Mouse (Mus musculus): Measurements from ENCODE around the gene Lamc2. TPM values are rescaled to one million over a fixed set of nuclear protein-coding genes. Genes with fewer than 3 reads are reported as not detected.

The Lamc2 gene
- polyA plus RNA-seq, 1 experiment from 2014 or later, result 0.44 TPM

GRCm38 (mm10) chr1:153100912-153101311 lies 85.3 kb downstream of the Lamc2 start:
- no peak overlapping the region for H3K4me3 ChIP-seq (replicated peaks)
- 55% methylated on average over 9 of the region's 9 CpGs for WGBS
- 0 out of 2 replicates have a peak, but pooled peaks cover 2% of the 10 kb centered on the region for H3K4me1 ChIP-seq (replicated peaks)
- ATAC-seq, result no peak
- no peak overlapping the region for H3K4me2 ChIP-seq (replicated peaks)
- no peak overlapping the region for H3K27ac ChIP-seq
- no peak overlapping the region for H3K9ac ChIP-seq (replicated peaks)
- H3K36me3 ChIP-seq, result peaks cover 10% of the 10 kb centered on the region; the same call in 1 of the 2 replicates
- H3K9me3 ChIP-seq, result no peaks in the 10 kb centered on the region
- 0 out of 2 replicates have a peak, but pooled peaks cover 4% of the 10 kb centered on the region for H3K27me3 ChIP-seq

DNA sequence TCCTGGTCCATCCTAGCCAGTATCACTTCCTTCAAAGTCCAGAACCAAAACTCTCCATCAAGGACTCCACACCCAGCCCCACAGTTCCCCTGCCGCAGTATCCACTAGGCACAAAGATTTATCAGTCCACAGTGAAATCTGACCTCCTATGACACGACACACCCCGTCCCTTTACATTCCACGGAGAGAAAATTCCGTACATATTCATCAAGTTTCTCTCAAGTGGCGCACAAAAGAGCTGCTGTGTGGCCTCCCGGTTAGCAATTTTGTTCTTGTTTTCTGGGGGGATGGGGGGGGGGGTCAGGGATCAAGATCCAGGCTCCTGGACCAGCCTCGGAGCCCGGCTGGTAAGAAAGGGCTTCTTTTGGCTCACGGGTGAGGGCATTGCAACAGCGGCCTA lies 87.7 kb downstream of the Lamc2 start:
- H3K36me3 ChIP-seq, result peaks cover 10% of the 10 kb centered on the region; the same call in 1 of the 2 replicates
- peaks cover 22% of the 10 kb centered on the region for H3K27me3 ChIP-seq
- H3K9me3 ChIP-seq, result no peaks in the 10 kb centered on the region
- H3K4me2 ChIP-seq (replicated peaks), result no peak overlapping the region
- WGBS, result 38% methylated on average over 11 of the region's 11 CpGs
- H3K4me1 ChIP-seq (replicated peaks), result peaks cover 7% of the 10 kb centered on the region; the same call in 1 of the 2 replicates
- H3K9ac ChIP-seq (replicated peaks), result no peak overlapping the region
- no peak overlapping the region for H3K27ac ChIP-seq
- H3K4me3 ChIP-seq (replicated peaks), result no peak overlapping the region
- no peak for ATAC-seq

- no peak overlapping the region for H3K27ac ChIP-seq
- no peaks in the 10 kb centered on the region for H3K9me3 ChIP-seq
- no peak overlapping the region for H3K9ac ChIP-seq (replicated peaks)
- WGBS, result 92% methylated on average over 6 of the region's 6 CpGs
- H3K4me2 ChIP-seq (replicated peaks), result no peak overlapping the region
- peaks cover 8% of the 10 kb centered on the region; the same call in 1 of the 2 replicates for H3K4me1 ChIP-seq (replicated peaks)
- peaks cover 7% of the 10 kb centered on the region; the same call in 1 of the 2 replicates for H3K36me3 ChIP-seq
- no peak for ATAC-seq
- H3K27me3 ChIP-seq, result peaks cover 25% of the 10 kb centered on the region
- H3K4me3 ChIP-seq (replicated peaks), result no peak overlapping the region
Observed at GRCm38 (mm10) chr1:153097017-153097675, 89.1 kb downstream of the Lamc2 start.

GRCm38 (mm10) chr1:153095826-153096727 lies 90.2 kb downstream of the Lamc2 start:
- Histone ChIP-seq H3K27me3 (peaks cover 25% of the 10 kb centered on the region), H3K4me3 (replicated peaks) (no peak overlapping the region), H3K27ac (0 out of 2 replicates have a peak overlapping the region, but pooled peaks have one; percentile 3), H3K4me1 (replicated peaks) (peaks cover 8% of the 10 kb centered on the region; the same call in 1 of the 2 replicates), H3K36me3 (peaks cover 6% of the 10 kb centered on the region; the same call in 1 of the 2 replicates), H3K9me3 (no peaks in the 10 kb centered on the region), H3K4me2 (replicated peaks) (no peak overlapping the region), H3K9ac (replicated peaks) (no peak overlapping the region)
- WGBS, result 13% methylated on average over 16 of the region's 16 CpGs
- ATAC-seq, result no peak

GRCm38 (mm10) chr1:153095328-153095727 lies 90.9 kb downstream of the Lamc2 start:
- no peak overlapping the region for H3K4me3 ChIP-seq (replicated peaks)
- no peak overlapping the region for H3K9ac ChIP-seq (replicated peaks)
- H3K4me1 ChIP-seq (replicated peaks), result peaks cover 8% of the 10 kb centered on the region; the same call in 1 of the 2 replicates
- H3K36me3 ChIP-seq, result peaks cover 11% of the 10 kb centered on the region; the same call in 1 of the 2 replicates
- H3K27ac ChIP-seq, result no peak overlapping the region
- WGBS, result 39% methylated on average over 6 of the region's 6 CpGs
- H3K9me3 ChIP-seq, result no peaks in the 10 kb centered on the region
- H3K4me2 ChIP-seq (replicated peaks), result no peak overlapping the region
- no peak for ATAC-seq
- H3K27me3 ChIP-seq, result peaks cover 28% of the 10 kb centered on the region

- 25% methylated on average over 12 of the region's 12 CpGs for WGBS
- ATAC-seq, result no peak
Observed at GRCm38 (mm10) chr1:153094226-153095076, 91.8 kb downstream of the Lamc2 start.

GRCm38 (mm10) chr1:153093581-153093980 lies 92.7 kb downstream of the Lamc2 start:
- H3K27ac ChIP-seq, result no peak overlapping the region
- H3K4me3 ChIP-seq (replicated peaks), result no peak overlapping the region
- no peaks in the 10 kb centered on the region for H3K9me3 ChIP-seq
- WGBS, result 60% methylated on average over 4 of the region's 4 CpGs
- H3K4me2 ChIP-seq (replicated peaks), result no peak overlapping the region
- H3K36me3 ChIP-seq, result peaks cover 23% of the 10 kb centered on the region; the same call in 1 of the 2 replicates
- peaks cover 28% of the 10 kb centered on the region for H3K27me3 ChIP-seq
- peaks cover 8% of the 10 kb centered on the region; the same call in 1 of the 2 replicates for H3K4me1 ChIP-seq (replicated peaks)
- 0 out of 2 replicates have a peak, but pooled peaks have one; percentile 3 for ATAC-seq
- no peak overlapping the region for H3K9ac ChIP-seq (replicated peaks)

More at GRCm38 (mm10) chr1:153094226-153095076, 91.8 kb downstream of the Lamc2 start:
- Histone ChIP-seq H3K27ac (no peak overlapping the region), H3K4me2 (replicated peaks) (no peak overlapping the region), H3K4me1 (replicated peaks) (peaks cover 8% of the 10 kb centered on the region; the same call in 1 of the 2 replicates), H3K36me3 (peaks cover 18% of the 10 kb centered on the region; the same call in 1 of the 2 replicates), H3K27me3 (peaks cover 28% of the 10 kb centered on the region), H3K9me3 (no peaks in the 10 kb centered on the region), H3K4me3 (replicated peaks) (no peak overlapping the region), H3K9ac (replicated peaks) (no peak overlapping the region)

DNA sequence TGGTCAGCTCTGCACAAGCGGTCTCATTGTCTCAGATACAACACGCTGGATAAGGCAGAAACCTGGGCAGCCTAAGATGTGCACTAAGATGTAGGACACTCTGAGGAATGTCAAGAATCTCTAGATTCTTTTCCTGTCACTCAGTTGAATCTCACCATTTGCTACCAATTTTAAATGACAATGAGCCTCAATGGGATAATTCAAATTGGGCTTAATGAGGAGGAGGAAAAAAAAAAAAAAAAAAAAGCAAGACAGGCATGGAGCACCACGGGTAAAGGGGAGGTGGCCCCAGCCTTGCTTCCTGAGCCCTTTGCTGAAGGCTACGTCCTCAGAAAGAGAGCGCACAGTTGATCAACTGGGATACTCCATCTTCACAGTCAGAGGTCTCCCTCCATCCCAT lies 93.1 kb downstream of the Lamc2 start:
- peaks cover 23% of the 10 kb centered on the region; the same call in 1 of the 2 replicates for H3K36me3 ChIP-seq
- H3K27me3 ChIP-seq, result peaks cover 28% of the 10 kb centered on the region
- H3K4me2 ChIP-seq (replicated peaks), result no peak overlapping the region
- H3K4me3 ChIP-seq (replicated peaks), result no peak overlapping the region
- H3K4me1 ChIP-seq (replicated peaks), result peaks cover 8% of the 10 kb centered on the region; the same call in 1 of the 2 replicates
- no peaks in the 10 kb centered on the region for H3K9me3 ChIP-seq
- H3K27ac ChIP-seq, result no peak overlapping the region
- 52% methylated on average over 5 of the region's 5 CpGs for WGBS
- no peak overlapping the region for H3K9ac ChIP-seq (replicated peaks)
- ATAC-seq, result no peak

- H3K4me1 ChIP-seq (replicated peaks), result peaks cover 8% of the 10 kb centered on the region; the same call in 1 of the 2 replicates
- peak; percentile 53 for ATAC-seq
- no peak overlapping the region for H3K9ac ChIP-seq (replicated peaks)
- H3K27me3 ChIP-seq, result peaks cover 28% of the 10 kb centered on the region
- no peak overlapping the region for H3K4me3 ChIP-seq (replicated peaks)
- no peak overlapping the region for H3K4me2 ChIP-seq (replicated peaks)
- 53% methylated on average over 5 of the region's 5 CpGs for whole genome bisulfite sequencing
- no peaks in the 10 kb centered on the region for H3K9me3 ChIP-seq
- peaks cover 29% of the 10 kb centered on the region; the same call in 1 of the 2 replicates for H3K36me3 ChIP-seq
- H3K27ac ChIP-seq, result no peak overlapping the region
Observed at GRCm38 (mm10) chr1:153092237-153092975, 93.8 kb downstream of the Lamc2 start.

DNA sequence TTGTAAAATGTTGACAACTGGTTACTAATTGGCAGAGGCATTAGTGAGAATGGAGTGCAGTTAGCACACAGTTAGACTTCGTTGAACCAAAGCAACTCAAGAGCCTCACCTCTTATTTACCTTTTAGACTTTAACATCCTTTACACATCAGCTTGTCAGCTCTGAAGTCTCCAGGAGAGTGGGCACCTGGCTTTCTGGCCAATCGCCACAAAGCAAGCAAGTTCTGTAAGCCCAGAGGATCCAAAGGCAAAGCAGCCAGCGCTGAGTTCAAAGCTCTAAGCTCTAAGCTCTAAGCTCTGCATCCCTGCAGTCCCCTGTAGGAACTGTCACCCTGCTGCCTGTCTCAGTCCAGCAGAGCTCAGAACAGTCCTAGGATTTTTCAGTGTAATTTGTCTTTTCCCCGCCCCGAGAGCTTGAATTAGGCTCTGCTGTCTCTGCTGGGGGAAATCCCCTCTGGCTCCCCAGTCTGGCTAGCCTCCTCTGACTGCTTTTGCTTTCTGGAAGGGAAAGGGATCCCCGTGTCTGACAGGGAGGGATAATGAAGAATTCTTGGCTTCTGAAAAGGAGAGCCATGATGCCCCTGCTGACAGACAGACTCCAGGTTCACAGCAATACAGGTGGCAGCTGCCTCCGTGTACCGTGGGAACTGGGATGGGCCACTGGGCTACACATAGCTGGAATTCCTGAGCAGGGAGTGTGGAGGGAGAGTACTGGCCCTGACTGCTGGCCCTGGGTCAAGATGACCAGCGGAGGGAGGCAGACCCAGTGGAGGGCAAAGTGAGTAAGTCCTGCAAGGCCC lies 94.6 kb downstream of the Lamc2 start:
- Histone ChIP-seq H3K9me3 (no peaks in the 10 kb centered on the region), H3K27me3 (peaks cover 28% of the 10 kb centered on the region), H3K4me1 (replicated peaks) (peaks cover 8% of the 10 kb centered on the region; the same call in 1 of the 2 replicates), H3K36me3 (peaks cover 24% of the 10 kb centered on the region; the same call in 1 of the 2 replicates), H3K4me3 (replicated peaks) (no peak overlapping the region), H3K27ac (no peak overlapping the region), H3K4me2 (replicated peaks) (no peak overlapping the region), H3K9ac (replicated peaks) (no peak overlapping the region)
- 36% methylated on average over 9 of the region's 9 CpGs for WGBS
- no peak; the same call in 1 of the 2 replicates for ATAC-seq
